ENCODE assay signal across 24 mouse cellular contexts in genomic region chr5:125099785-125100350, GRCm38 (mm10).
DNase-seq lines count a peak whose midpoint lies in the region; ATAC-seq and TF ChIP-seq lines count a peak whose summit lies in the region.
"Had no signal": no experiment of that assay in that cellular context is flagged by ENCODE, and none has a peak within 500 bp of the region (broad histone marks: within the 10 kb centered on the region; RNA-seq: fewer than 3 reads in every experiment).

No protein-coding gene starts in this region.

- H3K9ac ChIP-seq in heart, embryonic 12.5 days = no peak overlapping the region
- no peak overlapping the region for H3K9ac ChIP-seq in stomach, postnatal 0 days (ENCODE audit: low read length)
- no peak overlapping the region for H3K9ac ChIP-seq in intestine, postnatal 0 days (ENCODE audit: low read depth, low read length)
- H3K9ac ChIP-seq: embryonic facial prominence, embryonic 15.5 days; hindbrain, embryonic 12.5 days had no signal

- peak; percentile 90 for DNase-seq in heart, adult 11 months
- peak in 1 of 2 experiments; percentile 28 for DNase-seq in left cerebral cortex, adult 2 months (ENCODE audit: extremely low spot score in 1 of 2, low spot score in 2 of 2)
- no peak for DNase-seq in left cerebral cortex, adult 8-10 months (ENCODE audit: low spot score in 2 of 2)
- DNase-seq in 416B (ENCODE audit: low read depth) = peak; percentile 34
- DNase-seq in stomach, postnatal 0 days (ENCODE audit: low spot score) = no peak
- DNase-seq: adrenal gland, postnatal 14 days; cerebellum, adult 18-20 months; cerebellum, postnatal 10 days; embryo, embryonic 11 days; gastrocnemius, postnatal 10 days; heart, adult 2 months; heart, postnatal 10 days; heart, postnatal 4 days had no signal

- no peak for TF ChIP-seq EP300 in stomach, postnatal 0 days (optimal IDR thresholded peaks at IDR 0.05)

- no peak overlapping the region for H3K27ac ChIP-seq in heart, embryonic 12.5 days (ENCODE audit: poor library complexity, severe bottlenecking)
- H3K27ac ChIP-seq in left cerebral cortex, adult 2 months = peak overlapping the region; percentile 29
- H3K27ac ChIP-seq in stomach, postnatal 0 days (replicated peaks) = no peak overlapping the region
- no peak overlapping the region for H3K27ac ChIP-seq in intestine, postnatal 0 days (ENCODE audit: low read depth, low read length)
- H3K27ac ChIP-seq: embryonic facial prominence, embryonic 15.5 days; forebrain, embryonic 10.5 days; heart, adult 2 months; hindbrain, embryonic 12.5 days had no signal

- H3K36me3 ChIP-seq in heart, embryonic 12.5 days = peaks cover 77% of the 10 kb centered on the region
- H3K36me3 ChIP-seq in stomach, postnatal 0 days (ENCODE audit: control insufficient read depth, insufficient read depth, low read length) = peaks cover 31% of the 10 kb centered on the region
- peaks cover 59% of the 10 kb centered on the region for H3K36me3 ChIP-seq in intestine, postnatal 0 days (ENCODE audit: control insufficient read depth, insufficient read depth)

- TF ChIP-seq CTCF in left cerebral cortex, adult 2 months (IDR thresholded peaks at IDR 0.05) = no peak
- no peak for TF ChIP-seq CTCF in stomach, postnatal 0 days (IDR thresholded peaks at IDR 0.05; ENCODE audit: low read depth)
- no peak for TF ChIP-seq CTCF in intestine, postnatal 0 days (IDR thresholded peaks at IDR 0.05; ENCODE audit: low read depth)

- H3K9me3 ChIP-seq in heart, embryonic 12.5 days (replicated peaks) = no peaks in the 10 kb centered on the region
- no peaks in the 10 kb centered on the region for H3K9me3 ChIP-seq in stomach, postnatal 0 days (ENCODE audit: control insufficient read depth, low read length)
- H3K9me3 ChIP-seq in intestine, postnatal 0 days (ENCODE audit: control insufficient read depth) = no peaks in the 10 kb centered on the region
- H3K9me3 ChIP-seq: embryonic facial prominence, embryonic 15.5 days; hindbrain, embryonic 12.5 days had no signal

- intact Hi-C loops in left cerebral cortex, adult 2 months (cut with DNase I) = no loop called here

- ATAC-seq in heart, embryonic 12.5 days (ENCODE audit: insufficient number of reproducible peaks, low FRiP score) = no peak
- ATAC-seq in stomach, postnatal 0 days (ENCODE audit: low FRiP score, low TSS enrichment) = 0 out of 2 replicates have a peak, but pooled peaks have one; percentile 16
- no peak for ATAC-seq in intestine, postnatal 0 days
- ATAC-seq: activated CD4-positive, CD25-positive, alpha-beta regulatory T cell, adult 4 months; forebrain, embryonic 14.5 days; hindbrain, embryonic 16.5 days; Patski had no signal

- H3K4me1 ChIP-seq in heart, embryonic 12.5 days (replicated peaks) = peaks cover 63% of the 10 kb centered on the region
- no peaks in the 10 kb centered on the region for H3K4me1 ChIP-seq in stomach, postnatal 0 days (replicated peaks; ENCODE audit: control insufficient read depth, insufficient read depth)
- peaks cover 4% of the 10 kb centered on the region for H3K4me1 ChIP-seq in intestine, postnatal 0 days (replicated peaks; ENCODE audit: control insufficient read depth, insufficient read depth, low read length)

- H3K4me3 ChIP-seq in heart, embryonic 12.5 days = no peak overlapping the region
- H3K4me3 ChIP-seq in left cerebral cortex, adult 2 months = no peak overlapping the region
- no peak overlapping the region for H3K4me3 ChIP-seq in stomach, postnatal 0 days (ENCODE audit: low read depth, low read length)
- no peak overlapping the region for H3K4me3 ChIP-seq in intestine, postnatal 0 days (ENCODE audit: low read depth, low read length)
- H3K4me3 ChIP-seq: embryonic facial prominence, embryonic 15.5 days; erythroblast, embryonic 14.5 days; forebrain, embryonic 10.5 days; heart, adult 2 months; hindbrain, embryonic 12.5 days had no signal

- 78% methylated on average over 5 of the region's 5 CpGs for WGBS in heart, embryonic 12.5 days
- 83% methylated on average over 5 of the region's 5 CpGs for WGBS in stomach, postnatal 0 days
- WGBS in intestine, postnatal 0 days = 92% methylated on average over 5 of the region's 5 CpGs

- H3K27me3 ChIP-seq in heart, embryonic 12.5 days (replicated peaks) = no peaks in the 10 kb centered on the region
- H3K27me3 ChIP-seq in stomach, postnatal 0 days (ENCODE audit: control insufficient read depth, insufficient read depth, low read length) = no peaks in the 10 kb centered on the region
- no peaks in the 10 kb centered on the region for H3K27me3 ChIP-seq in intestine, postnatal 0 days (replicated peaks; ENCODE audit: control insufficient read depth, insufficient read depth, low read length)
- H3K27me3 ChIP-seq: CH12.LX; embryonic facial prominence, embryonic 15.5 days; hindbrain, embryonic 12.5 days; Patski had no signal

- no peak overlapping the region for H3K4me2 ChIP-seq in heart, embryonic 12.5 days
- H3K4me2 ChIP-seq in stomach, postnatal 0 days (replicated peaks; ENCODE audit: low read depth) = no peak overlapping the region
- no peak overlapping the region for H3K4me2 ChIP-seq in intestine, postnatal 0 days (replicated peaks; ENCODE audit: low read depth)
- H3K4me2 ChIP-seq: embryonic facial prominence, embryonic 15.5 days; hindbrain, embryonic 12.5 days had no signal

Comparison
In these comparisons a context has a peak if more than half of its experiments do, and no peak if none do; other contexts are left out.
1. DNase-seq: peak in heart, adult 11 months (single experiment) and 416B (single experiment); none in left cerebral cortex, adult 8-10 months (0 of 2) and stomach, postnatal 0 days (single experiment).